Mouse (Mus musculus) MEL (cell line): ENCODE measurements around the gene Tmem144. TPM values are rescaled to one million over a fixed set of nuclear protein-coding genes. Genes with fewer than 3 reads are reported as not detected.

Experiments
- DNase-seq: peaks from one replicate; pipeline ENCODE4 v3.0.0; 2011; ENCODE audit warnings: low read depth, low spot score
- H3K27ac ChIP-seq: 2 replicates; pipeline ENCODE4 v1.5.1; 2012; ENCODE audit warnings: low read depth, mild to moderate bottlenecking, control low read depth, low read length, moderate library complexity; ENCODE audit not compliant: control insufficient read depth
- H3K27me3 ChIP-seq, 2 experiments: fragments of 150-350 bp in 1 of 2; sonication (generic) in 1 of 2; 2 replicates each; pipeline ENCODE4 v1.6.1; 2012; ENCODE audit warnings: low read length in 2 of 2, mild to moderate bottlenecking in 2 of 2, improper control_type of control experiment in 1 of 2, moderate library complexity in 1 of 2; ENCODE audit not compliant: insufficient read depth in 2 of 2, control insufficient read depth in 1 of 2
- H3K36me3 ChIP-seq, 2 experiments: 2 replicates each; pipeline ENCODE4 v1.6.1; 2012 to 2014; ENCODE audit warnings: low read length in 2 of 2, improper control_type of control experiment in 1 of 2, inconsistent platforms in 1 of 2, mild to moderate bottlenecking in 1 of 2; ENCODE audit not compliant: insufficient read depth in 2 of 2, control insufficient read depth in 1 of 2
- H3K4me1 ChIP-seq, 2 experiments: fragments of 150-350 bp in 1 of 2; sonication (generic) in 1 of 2; 2 replicates each; pipeline ENCODE4 v1.6.1; 2012; ENCODE audit warnings: low read length in 2 of 2, improper control_type of control experiment in 1 of 2, mild to moderate bottlenecking in 1 of 2; ENCODE audit not compliant: insufficient read depth in 2 of 2, control insufficient read depth in 1 of 2
- H3K4me3 ChIP-seq, 2 experiments: fragments of 150-350 bp in 1 of 2; sonication (generic) in 1 of 2; 2 replicates each; pipeline ENCODE4 v1.5.1; 2012; ENCODE audit warnings: low read depth in 2 of 2, low read length in 2 of 2, mild to moderate bottlenecking in 2 of 2, moderate library complexity in 2 of 2, control low read depth in 1 of 2, improper control_type of control experiment in 1 of 2; ENCODE audit not compliant: control insufficient read depth in 1 of 2, insufficient read depth in 1 of 2
- H3K79me2 ChIP-seq: 2 replicates; pipeline ENCODE4 v1.6.1; 2012; ENCODE audit warnings: mild to moderate bottlenecking, low read length, moderate library complexity; ENCODE audit not compliant: control insufficient read depth, poor library complexity, insufficient read depth
- H3K9ac ChIP-seq: 2 replicates; pipeline ENCODE4 v1.6.1; 2012; ENCODE audit warnings: low read depth, mild to moderate bottlenecking, control low read depth, low read length, moderate library complexity; ENCODE audit not compliant: control insufficient read depth, poor library complexity, severe bottlenecking
- H3K9me3 ChIP-seq: fragments of 150-350 bp; sonication (generic); replicated peaks from 2 replicates; pipeline ENCODE4 v1.6.1; 2012; ENCODE audit warnings: mild to moderate bottlenecking, low read length, improper control_type of control experiment, moderate library complexity; ENCODE audit not compliant: insufficient read depth
- BHLHE40 ChIP-seq: IDR thresholded peaks from 2 replicates; pipeline ENCODE4 v1.6.1; 2012; ENCODE audit warnings: low read depth, mild to moderate bottlenecking, inconsistent platforms, low read length, improper control_type of control experiment, borderline replicate concordance
- CHD1 ChIP-seq: IDR thresholded peaks from 2 replicates; pipeline ENCODE4 v1.6.1; 2012; ENCODE audit warnings: low read depth, mild to moderate bottlenecking, inconsistent platforms, low read length, improper control_type of control experiment
- CHD2 ChIP-seq: IDR thresholded peaks from 2 replicates; pipeline ENCODE4 v1.6.1; 2011; ENCODE audit warnings: low read length, improper control_type of control experiment
- E2F4 ChIP-seq: IDR thresholded peaks from 2 replicates; pipeline ENCODE4 v1.6.1; 2011; ENCODE audit warnings: low read depth, low read length, improper control_type of control experiment, borderline replicate concordance
- ELF1 ChIP-seq: IDR thresholded peaks from 2 replicates; pipeline ENCODE4 v1.6.1; 2014; ENCODE audit warnings: low read depth, mild to moderate bottlenecking, inconsistent platforms, low read length, improper control_type of control experiment, moderate library complexity
- ETS1 ChIP-seq: IDR thresholded peaks from 2 replicates; pipeline ENCODE4 v1.6.1; 2012; ENCODE audit warnings: low read depth, mild to moderate bottlenecking, inconsistent platforms, low read length, improper control_type of control experiment, moderate library complexity
- GABPA ChIP-seq: IDR thresholded peaks from 2 replicates; pipeline ENCODE4 v1.6.1; 2012; ENCODE audit warnings: low read depth, mild to moderate bottlenecking, inconsistent platforms, low read length, improper control_type of control experiment, moderate library complexity
- HCFC1 ChIP-seq: IDR thresholded peaks from 2 replicates; pipeline ENCODE4 v1.6.1; 2012; ENCODE audit warnings: low read depth, mild to moderate bottlenecking, inconsistent platforms, low read length, improper control_type of control experiment, moderate library complexity
- JUND ChIP-seq: IDR thresholded peaks from 2 replicates; pipeline ENCODE4 v1.6.1; 2011; ENCODE audit warnings: low read depth, mild to moderate bottlenecking, improper control_type of control experiment, low read length
- KAT2A ChIP-seq: conservative IDR thresholded peaks from 2 replicates; pipeline ENCODE4 v1.6.1; 2012; ENCODE audit warnings: low read depth, low read length, improper control_type of control experiment, inconsistent platforms
- MAFK ChIP-seq: IDR thresholded peaks from 2 replicates; pipeline ENCODE4 v1.6.1; 2011; ENCODE audit warnings: low read depth, mild to moderate bottlenecking, low read length, improper control_type of control experiment, borderline replicate concordance
- MEF2A ChIP-seq: IDR thresholded peaks from 2 replicates; pipeline ENCODE4 v1.6.1; 2014; ENCODE audit warnings: low read depth, mild to moderate bottlenecking, inconsistent platforms, low read length, improper control_type of control experiment; ENCODE audit not compliant: poor library complexity, insufficient replicate concordance, severe bottlenecking; ENCODE audit errors: extremely low read depth
- MXI1 ChIP-seq: IDR thresholded peaks from 2 replicates; pipeline ENCODE4 v1.6.1; 2011; ENCODE audit warnings: mild to moderate bottlenecking, low read depth, low read length, improper control_type of control experiment
- MYC ChIP-seq: IDR thresholded peaks from 2 replicates; pipeline ENCODE4 v1.6.1; 2011; ENCODE audit warnings: low read depth, mild to moderate bottlenecking, low read length, improper control_type of control experiment, moderate library complexity
- NELFE ChIP-seq: IDR thresholded peaks from 2 replicates; pipeline ENCODE4 v1.6.1; 2011; ENCODE audit warnings: low read depth, low read length, improper control_type of control experiment
- POLR2AphosphoS2 ChIP-seq: IDR thresholded peaks from 2 replicates; pipeline ENCODE4 v1.6.1; 2011; ENCODE audit warnings: low read length, improper control_type of control experiment
- POLR2AphosphoS5 ChIP-seq: IDR thresholded peaks from 2 replicates; pipeline ENCODE4 v1.6.1; 2012; ENCODE audit warnings: low read depth, borderline replicate concordance, mild to moderate bottlenecking, inconsistent platforms, low read length, moderate library complexity, mixed read lengths
- RCOR1 ChIP-seq: IDR thresholded peaks from 2 replicates; pipeline ENCODE4 v1.6.1; 2012; ENCODE audit warnings: low read depth, mild to moderate bottlenecking, inconsistent platforms, low read length, improper control_type of control experiment
- SMC3 ChIP-seq: IDR thresholded peaks from 2 replicates; pipeline ENCODE4 v1.6.1; 2011; ENCODE audit warnings: low read depth, low read length, improper control_type of control experiment
- TAL1 ChIP-seq: IDR thresholded peaks from 2 replicates; pipeline ENCODE4 v1.6.1; 2012; ENCODE audit warnings: mild to moderate bottlenecking, inconsistent platforms, low read length, moderate library complexity, mixed read lengths
- TBP ChIP-seq: IDR thresholded peaks from 2 replicates; pipeline ENCODE4 v1.8.0; 2011; ENCODE audit warnings: low read depth, low read length, improper control_type of control experiment
- TCF12 ChIP-seq: IDR thresholded peaks from 2 replicates; pipeline ENCODE4 v1.6.1; 2014; ENCODE audit warnings: low read depth, mild to moderate bottlenecking, inconsistent platforms, low read length, improper control_type of control experiment, moderate library complexity
- UBTF ChIP-seq: IDR thresholded peaks from 2 replicates; pipeline ENCODE4 v1.6.1; 2012; ENCODE audit warnings: low read depth, mild to moderate bottlenecking, inconsistent platforms, low read length, improper control_type of control experiment, moderate library complexity, borderline replicate concordance; ENCODE audit not compliant: insufficient read depth
- USF2 ChIP-seq, 2 experiments: IDR thresholded peaks; 2 replicates each; pipeline ENCODE4 v1.6.1; 2011 to 2012; ENCODE audit warnings: improper control_type of control experiment in 2 of 2, low read length in 2 of 2, borderline replicate concordance in 1 of 2, inconsistent platforms in 1 of 2, low read depth in 1 of 2, mild to moderate bottlenecking in 1 of 2; ENCODE audit not compliant: insufficient read depth in 1 of 2
- ZMIZ1 ChIP-seq: IDR thresholded peaks from 2 replicates; pipeline ENCODE4 v1.6.1; 2012; ENCODE audit warnings: low read depth, mild to moderate bottlenecking, inconsistent platforms, low read length, improper control_type of control experiment, moderate library complexity
- ZNF384 ChIP-seq: IDR thresholded peaks from 2 replicates; pipeline ENCODE4 v1.6.1; 2012; ENCODE audit warnings: low read depth, mild to moderate bottlenecking, inconsistent platforms, low read length, improper control_type of control experiment
- polyA plus RNA-seq, 2 experiments: library from polyadenylated mRNA; stranded (reverse) in 1 of 2; unstranded in 1 of 2; fragments of >175 nt in 1 of 2; fragments of >200 nt in 1 of 2; gene quantifications; 2 replicates each; pipeline versions ENCODE4 v1.2.1 to v1.2.4; 2012; ENCODE audit warnings: low replicate concordance in 2 of 2, low read depth in 1 of 2; ENCODE audit not compliant: insufficient read length in 2 of 2, insufficient read depth in 1 of 2, missing spikeins in 1 of 2
- total RNA-seq: library from RNA; depleted of rRNA; stranded (reverse); fragments of 300-350 nt; gene quantifications from 2 replicates; pipeline ENCODE4 v1.2.3, GENCODE M21; 2012

Gene Tmem144
- total and polyA plus RNA-seq, 3 experiments: 0.04 to 0.25 TPM; not detected in 1

- no peak overlapping the region for H3K4me3 ChIP-seq
- no peaks in the 10 kb centered on the region for H3K79me2 ChIP-seq
- TF ChIP-seq GABPA (no peak), ELF1 (no peak), MAFK (no peak), TCF12 (no peak), CHD1 (no peak), HCFC1 (no peak), JUND (no peak), ETS1 (no peak), TAL1 (no peak), SMC3 (no peak), E2F4 (no peak), ZNF384 (no peak), BHLHE40 (no peak), MEF2A (no peak), UBTF (no peak)
- no peaks in the 10 kb centered on the region for H3K27me3 ChIP-seq
- no peak overlapping the region for H3K9ac ChIP-seq
- H3K4me1 ChIP-seq: peaks cover 3 to 8% of the 10 kb centered on the region in 2 experiments; a peak in 2 of 4 replicates
- H3K27ac ChIP-seq: no peak overlapping the region
- DNase-seq: no peak
- H3K9me3 ChIP-seq: no peaks in the 10 kb centered on the region
- H3K36me3 ChIP-seq: peaks cover 0 to 10% of the 10 kb centered on the region in 2 experiments; a peak in 2 of 4 replicates
Measured at GRCm38 (mm10) chr3:79897534-79898370, 45.2 kb upstream of the Tmem144 start.

GRCm38 (mm10) chr3:79887966-79888365 lies 35.4 kb upstream of the Tmem144 start:
- H3K36me3 ChIP-seq: peaks cover 0 to 9% of the 10 kb centered on the region in 2 experiments; a peak in 2 of 4 replicates
- H3K9ac ChIP-seq: no peak overlapping the region
- H3K4me3 ChIP-seq: no peak overlapping the region
- H3K79me2 ChIP-seq: peaks cover 1% of the 10 kb centered on the region; the same call in 1 of the 2 replicates
- no peaks in the 10 kb centered on the region for H3K27me3 ChIP-seq
- H3K4me1 ChIP-seq: peaks cover 0 to 7% of the 10 kb centered on the region in 2 experiments; a peak in 3 of 4 replicates
- H3K27ac ChIP-seq: no peak overlapping the region
- TF ChIP-seq ETS1 (no peak), E2F4 (no peak), ZMIZ1 (no peak), CHD2 (no peak), POLR2AphosphoS5 (no peak), NELFE (no peak), KAT2A (no peak), SMC3 (no peak), TBP (no peak), USF2 (IDR thresholded peaks at IDR 0.05; ENCODE audit: borderline replicate concordance in 1 of 2, insufficient read depth in 1 of 2, low read depth in 1 of 2, low read length in 2 of 2) (no peak), HCFC1 (no peak), MEF2A (no peak), MYC (no peak), MXI1 (no peak), RCOR1 (no peak), POLR2AphosphoS2 (no peak)
- TF ChIP-seq, all 39 proteins: peak for 0
- H3K9me3 ChIP-seq: no peaks in the 10 kb centered on the region
- no peak for DNase-seq
